Mouse (Mus musculus) CD4-positive, CD25-positive, alpha-beta regulatory T cell, adult 2 months (primary cell): ENCODE results near the gene Sbno1.

ENCODE experiments used
- DNase-seq: peaks from one replicate; pipeline ENCODE4 v3.0.0-alpha.2; 2012; ENCODE audit warnings: low read depth, low spot score

Sbno1 gene

DNA sequence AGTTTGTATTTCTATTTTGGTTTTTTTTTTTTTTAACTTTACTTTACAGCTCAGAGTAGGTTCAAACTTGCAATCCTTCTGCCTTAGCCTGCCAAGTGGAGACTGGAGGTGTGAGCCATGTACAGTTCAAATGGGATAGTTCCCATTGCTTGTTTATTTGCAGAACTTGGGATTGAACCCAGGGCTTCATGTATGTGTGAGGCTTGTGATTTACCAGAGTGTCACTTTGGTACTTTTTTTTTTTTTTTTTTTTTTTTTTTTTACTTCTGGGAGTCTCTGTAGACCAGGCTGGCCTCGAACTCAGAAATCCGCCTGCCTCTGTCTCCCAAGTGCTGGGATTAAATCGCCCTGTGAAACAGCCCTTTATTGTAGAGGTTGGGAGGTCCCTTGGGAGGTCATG, 18.4 kb upstream of the Sbno1 start:
- no peak for DNase-seq

DNA sequence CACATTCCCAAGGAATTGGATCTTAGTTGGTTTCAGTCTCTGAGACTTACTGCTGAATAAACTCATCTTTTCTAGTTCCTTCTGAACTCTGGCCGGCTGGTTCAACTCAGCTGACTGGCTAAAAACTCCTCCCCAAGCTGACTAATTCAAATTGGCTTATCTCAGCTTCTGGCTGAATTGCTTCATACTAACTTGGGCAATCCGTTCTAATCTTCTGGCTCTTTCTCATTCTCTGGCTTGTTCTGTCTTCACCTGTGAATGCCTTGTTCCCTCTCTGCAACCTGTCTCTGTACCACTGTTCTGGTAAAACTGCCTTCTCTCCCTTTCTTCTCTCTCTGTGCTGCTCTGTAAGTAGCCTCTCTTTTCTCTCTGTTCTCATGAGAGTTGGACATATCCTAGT, 16.8 kb upstream of the Sbno1 start:
- no peak for DNase-seq

DNA sequence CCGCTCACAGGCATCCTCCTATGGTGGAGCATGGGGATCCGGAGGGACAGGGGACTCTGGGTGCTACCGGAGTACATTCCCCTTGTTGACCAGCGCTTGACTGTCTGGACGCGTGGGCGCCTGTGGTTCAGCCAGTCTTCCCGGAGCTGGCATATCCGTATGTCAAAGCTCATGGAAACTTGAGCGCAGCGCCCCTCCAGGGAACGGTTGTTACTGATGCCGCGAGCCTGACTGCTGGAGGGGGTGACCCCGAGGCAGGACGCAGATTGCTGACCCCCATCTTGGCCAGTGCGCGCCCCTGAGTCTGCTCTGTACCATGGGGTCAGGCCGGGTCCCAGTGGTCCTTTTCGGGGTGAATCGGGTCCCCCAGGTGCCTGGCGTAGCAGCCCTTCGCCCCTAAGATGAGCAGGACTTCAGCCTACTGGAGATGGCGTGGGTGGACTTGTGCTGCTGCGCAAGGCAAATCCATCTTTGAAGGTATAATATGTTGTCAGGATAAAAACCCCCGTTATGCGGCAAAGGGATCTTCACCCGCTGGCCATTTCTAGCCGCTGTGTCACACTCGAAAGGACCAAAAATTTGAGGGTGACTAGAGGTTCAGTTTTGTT, 14.4 kb upstream of the Sbno1 start:
- DNase-seq, result peak; percentile 80

DNA sequence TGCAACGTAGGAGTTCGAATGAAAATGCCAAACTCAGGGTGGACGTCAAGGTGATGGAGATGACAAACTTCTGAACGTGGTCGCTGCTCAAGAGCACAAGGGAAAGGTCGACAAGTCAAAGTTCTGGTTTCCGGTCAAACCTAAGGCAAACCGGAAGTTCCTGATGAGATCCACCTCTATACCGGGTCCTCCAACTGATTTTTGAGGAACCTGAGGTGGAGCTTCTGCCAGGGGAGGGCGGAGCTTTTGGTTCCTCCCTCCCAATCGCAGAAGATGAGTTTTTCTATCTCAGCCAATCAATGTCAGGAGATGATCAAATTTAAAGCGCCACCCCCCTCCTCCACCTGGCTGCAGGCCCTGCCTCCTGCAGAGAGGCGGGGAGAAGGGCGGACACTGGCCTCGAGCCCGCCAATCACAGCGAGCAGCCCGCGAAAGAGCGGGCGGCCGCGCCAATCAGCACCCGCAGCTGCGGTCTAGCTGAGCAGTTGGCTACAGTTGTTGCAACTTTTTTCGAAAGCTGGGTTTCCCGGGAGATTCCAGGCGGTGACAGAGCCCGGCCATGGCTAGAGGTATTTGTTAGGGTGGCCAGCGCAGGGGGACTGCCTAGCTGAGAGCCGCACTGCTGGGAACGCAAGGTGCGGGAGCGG, 13.8 kb upstream of the Sbno1 start, which contains the start of gene Kmt5a:
Gene Kmt5a, plus strand, starts transcription at position 484 of the 647 bp plus-strand sequence.
- DNase-seq, result peak; percentile 97

DNA sequence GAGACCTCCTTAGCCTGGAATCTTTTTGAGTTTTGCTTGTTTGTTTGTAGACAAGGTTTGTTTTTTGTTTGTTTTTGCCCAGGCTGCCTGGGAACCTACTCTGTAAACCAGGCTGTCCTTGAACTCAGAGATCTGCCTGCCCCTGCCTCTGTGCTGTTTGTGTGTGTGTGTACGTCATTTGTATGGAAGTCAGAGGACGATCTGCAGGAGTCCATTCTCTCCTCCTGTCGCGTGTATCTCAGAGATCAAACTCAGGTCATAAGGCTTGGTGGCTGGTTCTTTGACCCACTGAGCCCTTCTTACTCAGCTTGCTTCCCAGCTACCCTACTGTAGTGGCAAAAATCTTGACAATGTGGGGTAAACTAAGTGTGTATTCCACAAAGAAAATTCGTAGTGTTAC, 12.9 kb upstream of the Sbno1 start:
- DNase-seq, result no peak

DNA sequence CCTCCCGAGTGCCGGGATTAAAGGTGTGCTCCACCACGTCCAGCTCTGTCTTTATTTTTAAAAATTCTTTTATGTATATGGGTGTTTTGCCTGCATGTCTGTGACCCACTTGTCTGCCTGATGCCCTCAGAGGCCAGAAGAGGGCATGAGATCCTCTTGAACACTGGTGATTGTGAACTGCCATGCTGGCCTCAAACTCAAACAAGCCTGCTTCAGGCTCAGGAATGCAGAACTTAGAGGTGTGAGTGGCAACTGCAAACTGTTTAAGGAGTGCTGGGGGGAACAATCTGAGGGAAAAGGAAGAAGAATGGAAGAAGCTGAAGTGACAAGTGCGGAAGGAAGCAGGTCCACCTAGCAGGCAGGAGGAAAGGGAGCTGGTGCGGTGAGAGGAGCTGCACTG, 12.4 kb upstream of the Sbno1 start:
- DNase-seq, result peak; percentile 71

DNA sequence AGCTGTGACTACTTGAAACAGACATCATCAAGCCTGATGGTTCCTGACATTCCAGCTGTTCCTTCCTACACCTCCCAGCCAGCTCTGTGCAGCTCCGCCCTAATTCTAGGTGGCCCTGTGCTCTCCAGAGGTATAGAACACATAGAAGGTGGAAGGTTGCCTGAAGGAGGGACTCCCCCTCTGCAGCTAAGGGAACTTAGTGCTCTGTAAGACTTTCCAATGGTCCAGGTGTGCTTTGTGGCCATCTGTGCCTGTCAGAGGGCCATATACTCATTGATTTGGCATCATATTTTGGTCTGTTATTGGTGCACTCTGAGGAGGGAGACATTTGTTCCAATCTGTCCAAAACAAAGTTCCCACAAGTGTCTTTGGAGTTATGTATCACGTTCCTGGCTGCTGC, 7.2 kb upstream of the Sbno1 start:
- no peak for DNase-seq

DNA sequence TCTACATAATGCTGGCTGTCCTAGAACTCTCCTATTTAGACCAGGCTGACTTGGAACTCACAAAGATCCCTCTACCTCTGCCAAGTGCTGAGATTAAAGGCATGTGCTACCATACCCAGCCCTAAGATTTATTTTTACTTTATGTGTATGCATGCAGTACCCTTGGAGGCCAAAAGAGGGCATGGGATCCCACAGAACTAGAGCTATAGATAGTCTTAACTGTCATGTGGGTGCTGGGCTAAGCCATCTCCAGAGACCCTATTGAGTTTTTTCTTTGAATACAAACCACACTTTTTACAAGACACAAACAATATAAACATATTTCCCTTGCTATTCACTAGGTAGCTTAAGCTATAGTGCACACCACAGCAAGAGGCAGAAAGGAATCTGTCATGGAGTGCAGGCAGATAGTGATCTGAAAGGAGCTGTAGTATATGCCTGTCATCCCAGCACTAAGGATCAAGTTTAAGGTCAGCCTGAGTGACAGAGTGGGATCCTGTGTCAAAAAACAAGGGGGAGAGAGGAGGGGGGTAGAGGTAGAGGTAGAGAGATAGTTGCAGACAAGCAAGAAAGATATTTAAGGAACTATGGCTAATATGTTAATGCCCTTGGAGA, 6.7 kb upstream of the Sbno1 start:
- peak; percentile 85 for DNase-seq

DNA sequence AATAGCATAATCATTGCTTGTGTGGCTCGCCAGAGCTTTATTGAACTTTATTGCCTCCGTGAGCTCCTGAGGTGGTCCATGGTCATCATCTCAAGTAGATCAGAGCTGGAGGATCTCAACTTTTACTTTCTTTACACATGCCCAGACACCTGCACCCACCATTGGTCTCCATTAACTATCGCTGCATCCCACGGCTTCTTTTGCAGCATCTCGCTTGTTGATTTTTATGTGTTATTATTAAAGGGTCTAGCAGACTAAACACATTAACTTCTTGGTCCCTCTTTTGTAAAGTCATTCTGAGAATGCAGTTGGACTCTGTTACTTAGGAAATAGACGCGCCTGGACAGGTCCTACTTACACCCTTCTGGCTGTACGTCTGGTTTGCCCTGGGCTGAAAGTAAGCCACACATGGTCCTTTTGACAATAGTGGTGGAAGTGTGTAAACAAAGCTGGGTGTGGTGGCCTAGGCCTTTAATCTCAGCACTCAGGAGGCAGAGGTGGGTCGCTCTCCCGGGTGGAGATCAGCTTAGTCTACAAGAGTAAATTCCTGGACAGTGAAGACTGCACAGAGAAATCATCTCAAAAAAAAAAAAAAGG, 772 bp upstream of the Sbno1 start:
- no peak for DNase-seq

DNA sequence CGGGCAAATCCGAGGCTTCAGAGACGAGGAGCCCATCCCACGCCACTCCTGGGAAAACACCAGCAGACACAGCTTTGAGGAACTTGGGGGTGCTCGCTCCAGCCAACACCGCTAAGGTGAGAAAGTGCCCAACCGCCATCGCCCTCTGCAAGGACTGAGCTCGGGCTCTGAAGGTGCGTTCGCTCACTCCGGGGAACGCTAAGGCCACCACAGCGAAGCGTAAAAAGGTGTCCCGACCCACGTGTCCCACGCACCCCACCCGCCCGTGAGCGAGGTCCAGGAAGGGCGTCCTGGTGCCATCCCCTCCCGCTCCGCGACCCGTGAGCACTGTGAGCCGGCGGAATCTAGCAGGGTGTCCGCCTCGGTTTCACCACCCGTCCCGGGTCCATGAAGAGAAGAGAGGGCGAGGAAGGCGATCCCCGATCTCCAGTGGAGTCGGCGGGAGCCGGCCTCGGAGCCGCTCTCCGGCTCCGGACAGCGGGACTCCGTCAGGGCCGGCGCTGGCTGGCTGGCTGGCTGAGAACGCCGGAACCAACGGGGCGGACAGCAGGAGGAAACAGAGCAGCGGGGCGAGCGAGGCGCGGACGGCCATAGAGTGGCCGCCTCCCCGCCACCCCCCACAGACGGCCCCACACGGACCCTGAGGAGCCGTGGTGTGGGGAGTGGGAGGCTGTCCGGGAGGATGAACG, 934 bp downstream of the Sbno1 start:
- peak; percentile 52 for DNase-seq

DNA sequence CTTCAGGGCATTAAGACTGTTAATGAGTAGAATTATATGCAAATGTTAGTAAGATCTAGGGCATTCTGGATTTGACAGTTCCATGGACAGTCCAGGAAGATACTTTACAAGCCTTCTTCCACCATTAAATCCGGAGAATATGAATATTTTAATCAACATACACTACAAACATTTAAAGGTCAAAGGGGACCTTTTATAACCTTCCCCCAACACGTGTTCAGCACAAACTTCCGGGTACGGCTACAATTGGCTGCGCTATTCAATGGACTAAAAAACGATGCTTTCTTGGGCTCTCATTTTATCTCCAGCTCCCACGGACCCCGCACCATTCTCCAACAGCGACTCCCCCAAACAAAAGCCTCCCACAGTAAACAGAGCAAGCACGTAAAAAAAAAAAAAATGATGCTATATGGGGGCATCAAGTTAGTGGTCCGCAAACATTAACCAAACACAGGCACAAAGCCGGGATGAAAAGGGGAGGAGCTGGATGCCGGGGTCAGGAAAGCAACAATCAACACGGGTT, 1.5 kb downstream of the Sbno1 start:
- peak; percentile 57 for DNase-seq

DNA sequence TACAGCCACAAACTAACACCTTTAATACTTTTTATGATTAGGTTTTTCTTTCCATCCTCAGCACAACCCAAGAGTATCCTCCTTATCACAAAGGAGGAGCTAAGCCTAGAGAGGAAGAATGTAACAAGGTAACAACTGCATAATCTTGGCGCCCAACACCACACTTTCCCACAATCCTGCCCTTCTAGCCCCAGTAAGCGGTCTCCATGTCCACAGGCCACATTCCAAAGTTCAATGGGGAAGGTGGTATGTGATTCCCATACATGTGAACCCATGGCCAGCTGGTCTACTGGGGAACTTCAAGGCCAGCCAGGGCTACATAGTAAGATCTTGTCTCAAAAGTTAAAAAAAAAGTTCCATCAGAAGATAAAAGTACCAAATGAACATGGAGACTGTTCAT, 4.0 kb downstream of the Sbno1 start:
- DNase-seq, result no peak

DNA sequence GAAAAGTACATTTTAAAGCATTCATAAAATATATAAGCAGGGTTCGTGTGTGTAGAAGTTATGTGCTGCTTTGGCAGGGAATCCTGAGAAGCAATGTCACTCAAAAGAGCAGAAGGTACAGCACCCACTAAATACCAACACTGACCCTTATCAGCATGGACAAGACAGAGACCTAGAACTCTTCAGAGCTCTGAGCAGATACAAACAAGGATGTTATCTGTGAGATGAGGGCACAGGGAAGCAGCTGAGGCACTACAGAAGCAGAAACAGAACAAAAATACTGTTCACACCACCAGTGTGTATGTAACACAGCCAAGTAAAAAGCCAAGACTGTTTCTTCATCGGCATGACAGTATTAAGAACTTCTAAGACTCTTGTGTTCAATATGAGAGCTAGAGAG, 6.9 kb downstream of the Sbno1 start:
- DNase-seq, result no peak

DNA sequence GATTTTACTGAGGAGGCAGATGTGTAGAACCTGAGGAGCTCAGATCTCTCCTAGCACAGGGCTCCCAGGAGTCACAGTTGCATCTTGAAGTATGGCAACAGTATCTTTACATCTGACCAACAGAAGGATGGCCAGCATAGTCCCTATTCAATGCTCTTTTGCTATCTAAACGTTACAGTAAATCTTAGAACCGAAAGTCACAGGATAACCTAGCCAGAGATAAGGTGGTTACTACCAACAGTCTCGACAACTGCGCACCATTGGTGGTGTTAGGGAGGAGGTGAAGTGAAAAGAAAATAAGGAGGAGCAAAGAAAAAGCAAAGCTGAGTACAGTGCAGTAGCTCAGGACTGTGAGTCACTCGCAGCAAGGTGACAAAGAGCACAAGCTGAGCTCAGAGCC, 13.6 kb downstream of the Sbno1 start:
- DNase-seq, result no peak

DNA sequence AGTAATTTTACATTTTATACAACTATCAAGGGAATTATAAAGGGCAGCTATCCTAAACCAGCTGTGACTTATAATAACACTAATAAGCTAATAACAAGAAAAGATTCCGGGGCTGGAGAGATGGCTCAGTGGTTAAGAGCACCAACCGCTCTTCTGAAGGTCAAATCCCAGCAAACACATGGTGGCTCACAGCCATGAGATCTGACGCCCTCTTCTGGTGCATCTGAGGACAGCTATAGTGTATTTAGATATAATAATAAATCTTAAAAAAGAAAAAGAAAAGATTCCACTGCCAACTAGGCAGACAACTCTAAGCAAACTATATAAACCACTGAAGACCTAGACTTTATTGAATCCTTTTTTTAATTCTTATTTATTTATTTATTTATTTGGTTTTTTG, 15.0 kb downstream of the Sbno1 start:
- DNase-seq, result peak; percentile 47

DNA sequence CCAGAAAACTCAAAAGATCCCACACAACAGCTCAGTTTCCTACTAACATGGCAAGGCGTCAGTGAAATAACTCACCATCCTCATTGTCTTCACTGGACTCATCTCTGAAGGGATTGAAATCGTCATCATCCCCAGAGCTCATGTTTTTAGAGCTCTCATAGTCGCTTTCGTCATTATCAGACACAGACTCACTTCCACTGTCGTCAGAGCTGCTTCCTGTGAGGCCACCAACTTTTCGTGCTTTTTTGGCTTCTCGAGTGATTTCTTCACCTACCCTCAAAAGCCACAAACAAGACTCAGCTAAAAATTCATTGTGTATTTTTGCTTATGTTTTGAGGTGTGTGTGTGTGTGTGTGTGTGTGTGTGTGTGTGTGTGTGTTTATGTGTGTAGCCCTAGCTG, 32.1 kb downstream of the Sbno1 start:
- peak; percentile 18 for DNase-seq

DNA sequence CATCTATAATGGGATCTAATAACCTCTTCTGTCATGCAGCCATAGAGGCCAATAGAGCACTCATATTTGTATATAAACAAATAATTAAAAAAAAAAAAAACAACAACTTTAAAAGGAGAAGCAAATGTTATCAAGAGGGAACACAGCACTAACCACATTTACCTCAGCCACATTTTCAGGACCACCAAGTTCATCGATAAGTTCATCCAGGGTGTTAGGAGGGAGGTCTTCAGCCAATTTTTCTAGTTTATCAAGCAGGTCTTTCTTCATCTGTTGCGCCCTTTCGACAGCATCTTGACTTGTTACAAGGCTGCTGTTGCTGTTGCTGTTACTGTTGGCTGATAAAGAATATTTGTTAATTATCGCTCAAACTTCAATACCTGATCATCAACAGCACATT, 33.4 kb downstream of the Sbno1 start:
- no peak for DNase-seq

DNA sequence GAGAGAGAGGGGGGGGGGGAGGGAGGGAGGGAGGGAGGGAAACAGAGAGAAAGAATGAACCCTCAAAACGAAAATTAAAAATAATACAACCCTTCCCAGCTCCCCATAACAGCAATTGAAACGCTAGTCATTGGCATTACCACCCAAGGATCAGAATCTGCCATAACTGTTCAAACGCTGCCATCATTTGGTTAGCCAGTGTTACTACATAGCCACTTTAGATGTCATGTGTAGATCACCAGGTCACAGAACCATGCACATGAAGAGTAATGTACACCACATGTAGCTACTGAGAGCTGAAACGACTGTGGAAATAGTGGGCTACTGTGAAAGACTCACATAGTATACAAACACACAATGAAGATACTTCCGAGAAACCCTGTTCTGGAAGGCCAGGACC, 37.9 kb downstream of the Sbno1 start:
- DNase-seq, result peak; percentile 50

DNA sequence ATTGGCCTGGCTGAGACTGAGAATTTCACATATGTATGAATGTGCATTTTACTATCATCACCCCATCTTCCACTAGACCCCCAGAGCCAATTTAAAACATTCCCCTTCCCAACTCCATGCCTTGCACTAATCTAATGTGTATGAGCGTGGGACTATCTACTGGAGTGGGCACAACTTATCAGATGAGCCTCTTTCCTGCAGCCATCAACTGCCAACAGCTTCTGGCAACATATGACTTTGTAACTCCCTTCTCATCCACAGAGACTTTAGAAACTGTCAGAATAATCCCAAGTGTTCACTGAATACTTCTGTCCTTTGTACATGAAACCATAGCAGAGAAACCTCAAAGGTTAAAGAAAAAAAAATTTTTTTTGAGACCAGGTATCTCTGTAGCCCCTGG, 45.7 kb downstream of the Sbno1 start:
- DNase-seq, result no peak

DNA sequence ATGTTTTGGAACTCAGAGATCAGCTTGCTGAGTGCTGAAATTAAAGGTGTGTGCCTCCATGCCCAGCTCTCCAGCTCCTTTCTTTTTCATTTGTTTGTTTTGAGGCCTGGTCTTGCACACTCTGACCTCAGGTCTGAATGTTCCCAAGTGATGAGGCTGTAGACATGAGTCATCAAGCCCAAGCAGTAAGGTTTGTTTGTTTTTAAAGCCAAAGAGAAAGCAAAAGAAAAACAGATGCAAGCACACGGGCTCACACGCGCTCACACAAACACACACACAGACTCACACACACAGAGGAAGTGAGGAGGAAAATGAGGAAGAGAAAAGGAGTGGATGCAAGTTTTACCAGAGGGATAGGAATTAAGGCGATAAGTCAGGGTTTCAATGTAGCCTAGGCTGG, 48.7 kb downstream of the Sbno1 start:
- no peak for DNase-seq

DNA sequence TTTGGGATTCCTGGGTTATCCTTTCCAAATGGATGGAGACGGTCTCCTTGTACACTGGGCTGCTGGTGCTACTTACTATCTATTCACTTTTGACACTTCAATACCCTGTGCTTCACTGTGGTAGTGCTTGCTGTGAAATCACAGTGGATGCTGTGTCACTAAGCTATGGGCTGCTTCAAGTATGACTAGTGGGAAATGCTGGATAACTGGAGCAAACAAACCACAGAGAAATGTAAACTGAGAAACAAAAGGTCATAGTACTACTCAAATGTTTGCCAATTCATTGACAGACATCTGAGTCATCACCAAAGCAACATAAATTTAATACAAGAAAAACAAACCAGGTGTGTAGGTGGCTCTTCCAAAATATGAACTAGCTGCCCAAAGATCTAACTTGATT, 49.4 kb downstream of the Sbno1 start:
- no peak for DNase-seq

DNA sequence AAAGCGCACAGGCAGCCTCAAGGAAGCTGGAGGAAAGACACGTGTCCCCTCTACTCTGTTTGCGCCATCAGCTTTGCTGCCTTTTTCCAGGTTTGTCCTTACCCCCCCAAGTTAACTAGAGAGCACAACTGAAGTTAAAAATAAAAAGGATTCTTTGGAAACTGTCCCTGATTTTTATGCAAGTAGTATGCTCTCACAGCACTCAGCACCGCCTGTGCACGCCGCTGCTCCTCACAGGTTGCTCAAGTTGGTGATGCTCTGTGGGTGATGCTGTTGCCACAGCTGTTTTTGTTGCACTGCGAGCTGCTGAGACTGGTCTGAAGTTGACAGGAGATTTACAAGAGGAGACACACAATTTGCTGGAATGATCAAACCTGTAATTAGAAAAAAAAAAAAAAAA, 51.5 kb downstream of the Sbno1 start:
- DNase-seq, result no peak
